Mouse (Mus musculus): ENCODE results near the gene Abi2. TPM values are rescaled to one million over a fixed set of nuclear protein-coding genes. Genes with fewer than 3 reads are reported as not detected.

Abi2 gene
- polyA plus RNA-seq, 1 experiment from 2014 or later: 23.4 TPM

DNA sequence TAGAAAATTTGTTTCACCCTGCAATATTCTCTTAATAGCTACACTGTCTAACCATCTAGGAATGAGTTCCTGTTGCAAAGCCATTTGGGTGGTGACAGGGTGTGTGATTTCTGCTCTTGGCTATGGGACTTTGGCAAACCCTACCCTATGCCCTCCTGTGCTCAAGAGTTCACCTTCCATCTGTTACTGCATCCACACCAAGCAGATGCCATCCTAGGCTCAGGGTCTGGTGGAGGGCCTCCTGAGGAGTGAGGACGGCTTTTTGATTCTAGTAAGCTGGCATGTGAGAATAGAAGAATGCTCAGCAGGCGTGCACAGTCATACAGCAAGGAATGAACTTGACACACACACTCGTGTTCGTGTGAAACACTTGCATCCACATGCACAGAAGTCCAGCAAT lies 81.1 kb downstream of the Abi2 start:
- 81% methylated on average over 4 of the region's 4 CpGs for WGBS
- no peak overlapping the region for H3K4me3 ChIP-seq
- H3K27me3 ChIP-seq: no peaks in the 10 kb centered on the region
- no peak overlapping the region for H3K27ac ChIP-seq
- no peaks in the 10 kb centered on the region for H3K9me3 ChIP-seq
- no peak for ATAC-seq (ENCODE audit: insufficient number of reproducible peaks, insufficient read depth, low FRiP score, low TSS enrichment, low read depth)
- no peak overlapping the region for H3K4me2 ChIP-seq
- no peaks in the 10 kb centered on the region for H3K4me1 ChIP-seq
- no peak overlapping the region for H3K9ac ChIP-seq
- H3K36me3 ChIP-seq: peaks cover 70% of the 10 kb centered on the region

DNA sequence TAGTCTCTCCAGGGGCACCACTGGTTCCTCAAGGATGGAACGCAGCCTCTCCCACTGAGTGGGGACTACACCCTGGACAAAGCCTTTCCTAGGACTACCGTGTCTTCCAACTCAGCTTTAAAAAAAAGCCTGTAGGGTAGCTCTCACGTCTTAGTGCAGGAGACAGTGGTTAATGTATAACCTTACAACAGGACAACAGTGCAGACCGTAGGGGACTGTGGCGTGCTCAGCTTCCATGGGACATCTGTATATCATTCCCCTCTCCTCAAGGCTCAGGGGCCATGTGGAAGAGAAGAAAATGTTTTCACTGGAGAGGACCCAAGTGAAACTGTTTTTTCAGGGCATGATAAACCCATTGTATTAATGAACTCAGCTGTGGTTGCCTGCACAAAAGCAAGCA lies 83.0 kb downstream of the Abi2 start:
- no peaks in the 10 kb centered on the region for H3K9me3 ChIP-seq
- no peaks in the 10 kb centered on the region for H3K27me3 ChIP-seq
- H3K4me3 ChIP-seq: no peak overlapping the region
- ATAC-seq (ENCODE audit: insufficient number of reproducible peaks, insufficient read depth, low FRiP score, low TSS enrichment, low read depth): no peak
- 81% methylated on average over 5 of the region's 5 CpGs for WGBS
- H3K36me3 ChIP-seq: peaks cover 80% of the 10 kb centered on the region
- no peak overlapping the region for H3K27ac ChIP-seq
- no peaks in the 10 kb centered on the region for H3K4me1 ChIP-seq
- no peak overlapping the region for H3K9ac ChIP-seq
- H3K4me2 ChIP-seq: no peak overlapping the region

DNA sequence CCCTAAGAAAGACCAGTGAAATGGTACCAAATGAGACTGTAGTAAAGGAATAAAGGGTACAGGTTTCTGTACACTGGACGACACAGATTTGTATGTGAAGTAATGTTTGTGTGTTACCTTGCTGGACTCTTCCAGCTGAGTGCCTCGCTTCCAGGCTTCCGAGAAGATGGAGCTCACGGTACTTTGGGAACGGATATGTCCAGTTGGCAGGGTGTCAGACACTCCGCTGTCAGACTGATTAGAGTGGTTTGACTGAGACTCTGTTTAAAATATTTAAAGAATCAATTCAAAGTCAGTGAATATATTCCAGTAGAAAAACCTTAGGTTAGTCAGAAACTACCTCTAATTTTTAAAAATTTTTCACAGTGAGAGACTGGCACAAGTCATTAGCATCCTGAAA lies 84.0 kb downstream of the Abi2 start:
- Histone ChIP-seq H3K4me3 (no peak overlapping the region), H3K9me3 (no peaks in the 10 kb centered on the region), H3K36me3 (peaks cover 80% of the 10 kb centered on the region), H3K9ac (no peak overlapping the region), H3K4me2 (no peak overlapping the region), H3K4me1 (no peaks in the 10 kb centered on the region), H3K27ac (no peak overlapping the region), H3K27me3 (no peaks in the 10 kb centered on the region)
- WGBS: 88% methylated on average over 6 of the region's 6 CpGs
- no peak for ATAC-seq (ENCODE audit: insufficient number of reproducible peaks, insufficient read depth, low FRiP score, low TSS enrichment, low read depth)

DNA sequence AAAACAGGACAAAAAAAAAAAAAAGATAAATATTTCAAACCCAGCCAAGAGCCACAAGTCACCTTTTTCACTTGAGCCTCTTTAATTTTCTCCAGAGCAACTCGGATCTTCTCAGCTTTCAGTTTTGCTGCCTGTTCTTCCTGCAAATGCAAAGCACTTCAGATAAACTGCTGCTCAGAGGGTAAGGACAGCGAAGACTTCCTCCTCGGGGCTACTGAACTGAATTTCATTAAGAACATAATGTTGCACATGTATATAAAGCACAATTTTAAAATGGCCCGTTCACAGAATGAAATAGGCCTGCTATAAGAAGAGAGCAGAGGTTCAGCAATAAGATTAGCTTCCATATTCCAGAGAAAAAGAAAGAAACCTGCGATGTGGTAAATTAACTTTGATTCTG lies 94.0 kb downstream of the Abi2 start:
- Histone ChIP-seq H3K4me2 (no peak overlapping the region), H3K27me3 (no peaks in the 10 kb centered on the region), H3K9ac (no peak overlapping the region), H3K4me3 (no peak overlapping the region), H3K4me1 (no peaks in the 10 kb centered on the region), H3K9me3 (no peaks in the 10 kb centered on the region), H3K36me3 (peaks cover 21% of the 10 kb centered on the region), H3K27ac (no peak overlapping the region)
- 49% methylated on average over 5 of the region's 5 CpGs for WGBS
- ATAC-seq (ENCODE audit: insufficient number of reproducible peaks, insufficient read depth, low FRiP score, low TSS enrichment, low read depth): no peak

DNA sequence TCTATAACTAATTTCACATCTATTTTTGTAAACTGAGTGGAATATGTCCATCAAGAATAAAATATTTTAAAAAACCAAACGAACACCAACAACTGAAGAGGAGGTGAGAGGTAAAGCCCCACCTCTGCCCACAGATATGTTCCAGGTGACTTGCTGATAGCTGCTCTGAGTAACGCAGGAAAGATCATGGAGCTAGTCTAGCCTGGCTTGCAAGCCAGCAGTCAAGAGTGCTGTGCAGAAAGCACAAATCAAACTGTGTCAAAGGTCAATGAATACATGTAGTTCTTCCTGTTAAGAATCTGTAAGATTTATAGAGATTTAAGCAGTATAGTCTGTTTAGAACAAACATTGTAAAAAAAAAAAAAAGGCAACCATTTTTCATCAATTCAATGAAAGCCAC lies 101.2 kb downstream of the Abi2 start:
- H3K27me3 ChIP-seq: no peaks in the 10 kb centered on the region
- H3K27ac ChIP-seq: no peak overlapping the region
- WGBS: 86% methylated on average over 2 of the region's 2 CpGs
- H3K9me3 ChIP-seq: no peaks in the 10 kb centered on the region
- H3K4me3 ChIP-seq: no peak overlapping the region
- H3K4me1 ChIP-seq: no peaks in the 10 kb centered on the region
- H3K36me3 ChIP-seq: peaks cover 14% of the 10 kb centered on the region
- no peak overlapping the region for H3K4me2 ChIP-seq
- no peak overlapping the region for H3K9ac ChIP-seq
- no peak for ATAC-seq (ENCODE audit: insufficient number of reproducible peaks, insufficient read depth, low FRiP score, low TSS enrichment, low read depth)

DNA sequence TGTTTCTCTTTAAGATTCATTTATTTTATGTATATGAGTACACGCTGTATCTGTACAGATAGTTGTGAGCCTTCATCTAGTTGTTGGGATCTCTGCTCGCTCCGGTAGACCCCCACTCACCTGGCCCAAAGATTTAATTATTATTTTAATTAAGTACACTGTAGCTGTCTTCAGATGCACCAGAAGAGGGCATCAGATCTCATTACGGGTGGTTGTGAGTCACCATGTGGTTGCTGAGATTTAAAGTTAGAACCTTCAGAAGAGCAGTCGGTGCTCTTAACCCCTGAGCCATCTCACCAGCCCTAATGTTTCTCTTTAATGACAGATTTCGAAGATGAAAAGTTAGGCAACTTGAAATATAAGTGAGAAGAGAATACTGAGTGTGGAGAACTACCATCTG lies 120.7 kb downstream of the Abi2 start:
- no peak overlapping the region for H3K9ac ChIP-seq
- H3K9me3 ChIP-seq: no peaks in the 10 kb centered on the region
- no peak overlapping the region for H3K27ac ChIP-seq
- H3K4me1 ChIP-seq: no peaks in the 10 kb centered on the region
- ATAC-seq (ENCODE audit: insufficient number of reproducible peaks, insufficient read depth, low FRiP score, low TSS enrichment, low read depth): no peak
- no peak overlapping the region for H3K4me3 ChIP-seq
- H3K4me2 ChIP-seq: no peak overlapping the region
- 89% methylated on average over 6 of the region's 6 CpGs for WGBS
- no peaks in the 10 kb centered on the region for H3K27me3 ChIP-seq
- H3K36me3 ChIP-seq: peaks cover 41% of the 10 kb centered on the region

DNA sequence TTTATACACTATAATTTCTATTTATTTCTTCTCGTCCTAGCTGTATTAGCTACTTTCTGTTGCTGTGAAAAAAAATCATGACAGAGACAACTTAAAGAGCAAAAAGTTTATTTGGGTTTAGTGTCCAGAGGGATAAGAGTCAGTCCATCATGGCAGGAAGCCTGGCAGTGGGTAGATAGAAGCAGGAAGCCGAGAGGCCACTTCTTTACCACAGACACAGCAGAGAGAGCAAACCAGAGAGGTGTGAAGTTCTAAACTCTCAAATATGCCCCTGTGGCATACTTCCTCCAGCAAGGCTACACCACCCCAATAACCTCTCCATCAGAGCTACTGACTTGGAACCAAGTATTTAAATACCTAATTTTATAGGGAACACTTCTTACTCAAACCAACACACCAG lies 121.2 kb downstream of the Abi2 start:
- Histone ChIP-seq H3K27ac (no peak overlapping the region), H3K9me3 (no peaks in the 10 kb centered on the region), H3K9ac (no peak overlapping the region), H3K4me1 (no peaks in the 10 kb centered on the region), H3K36me3 (peaks cover 36% of the 10 kb centered on the region), H3K4me3 (no peak overlapping the region), H3K4me2 (no peak overlapping the region), H3K27me3 (no peaks in the 10 kb centered on the region)
- 83% methylated on average over 2 of the region's 2 CpGs for WGBS
- ATAC-seq (ENCODE audit: insufficient number of reproducible peaks, insufficient read depth, low FRiP score, low TSS enrichment, low read depth): no peak

Other genes with a start within 250 kb of the Abi2 start
- 7.6 and 8.7 TPM in 2 replicates for gene Nbeal1, start 229.0 kb upstream of the Abi2 start, polyA plus RNA-seq (2015; fragmentation: Nextera tagmentation; extraction: Ambion mirVana)
- gene Cyp20a1, start 66.3 kb upstream of the Abi2 start, polyA plus RNA-seq (2015; fragmentation: Nextera tagmentation; extraction: Ambion mirVana): 19.4 and 24.7 TPM in 2 replicates
- 26.2 and 27.6 TPM in 2 replicates for gene Raph1, start 157.5 kb downstream of the Abi2 start, polyA plus RNA-seq (2015; fragmentation: Nextera tagmentation; extraction: Ambion mirVana)

Measured in embryonic facial prominence, embryonic 13.5 days (tissue).